Mouse (Mus musculus): Measurements from ENCODE around the gene Ror2. TPM values are rescaled to one million over a fixed set of nuclear protein-coding genes. Genes with fewer than 3 reads are reported as not detected.

Ror2 gene
- polyA plus RNA-seq, 1 experiment: 5.9 TPM

- Histone ChIP-seq H3K27me3 (ENCODE audit: control insufficient read depth, insufficient read depth, low read length) (no peaks in the 10 kb centered on the region; the same call in 1 of the 2 replicates), H3K4me3 (ENCODE audit: low read depth, low read length) (no peak overlapping the region), H3K27ac (ENCODE audit: insufficient read depth, low read depth, low read length) (no peak overlapping the region), H3K4me1 (ENCODE audit: control insufficient read depth, insufficient read depth, insufficient read length, low read length) (no peaks in the 10 kb centered on the region), H3K36me3 (ENCODE audit: control insufficient read depth, insufficient read depth, low read length) (no peaks in the 10 kb centered on the region)
- WGBS: 84% methylated on average over 1 of the region's 1 CpGs
- no peak for TF ChIP-seq CTCF (IDR thresholded peaks at IDR 0.05; ENCODE audit: extremely low read depth, insufficient read length, insufficient replicate concordance, low read depth, low read length)
- TF ChIP-seq POLR2A (IDR thresholded peaks at IDR 0.05; ENCODE audit: low read depth, low read length): no peak
Measured at GRCm38 (mm10) chr13:53064681-53065080, 221.2 kb downstream of the Ror2 start.

Other genes with a start within 250 kb of the Ror2 start
- 9.1 and 15.5 TPM in 2 replicates for gene Sptlc1, start 91.3 kb upstream of the Ror2 start, polyA plus RNA-seq (2012; rRNA removed)
- 0.11 TPM in 1 of 2 replicates, not detected in the other for gene Msx2, start 186.9 kb upstream of the Ror2 start, polyA plus RNA-seq (2012; rRNA removed)

Measured in small intestine, adult 2 months (tissue).